In the genomic region with DNA sequence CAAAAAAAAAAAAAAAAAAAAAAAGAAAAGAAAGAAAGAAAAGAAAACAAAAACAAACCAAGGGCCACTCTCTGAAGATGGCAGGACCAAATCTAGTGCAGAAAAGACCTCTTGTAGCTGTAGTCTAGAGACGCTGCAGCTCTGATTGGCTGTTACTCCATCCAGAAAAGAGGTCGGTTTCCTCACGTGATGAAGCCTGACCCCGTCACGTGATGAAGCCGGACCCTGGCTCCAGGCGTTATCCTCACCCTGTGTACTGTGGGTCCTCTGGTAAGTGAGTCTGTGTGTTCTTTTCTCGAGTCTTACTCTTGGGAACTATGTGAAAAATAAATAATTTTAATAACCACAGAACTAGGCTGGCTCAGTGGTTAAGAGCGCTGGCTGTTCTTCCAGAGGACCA, we compare ENCODE assay signal across 15 mouse cellular contexts. TPM values are rescaled to one million over a fixed set of nuclear protein-coding genes. Genes with fewer than 3 reads are reported as not detected.
DNase-seq lines count a peak whose midpoint lies in the region; ATAC-seq and TF ChIP-seq lines count a peak whose summit lies in the region.
"Had no signal": no experiment of that assay in that cellular context is flagged by ENCODE, and none has a peak within 500 bp of the region (broad histone marks: within the 10 kb centered on the region; RNA-seq: fewer than 3 reads in every experiment).

No protein-coding gene starts in this region.

- WGBS in hindbrain, embryonic 13.5 days, result 76% methylated on average over 9 of the region's 9 CpGs
- 80% methylated on average over 9 of the region's 9 CpGs for WGBS in hindbrain, embryonic 11.5 days
- 69% methylated on average over 9 of the region's 9 CpGs for WGBS in hindbrain, embryonic 16.5 days

- H3K4me2 ChIP-seq in hindbrain, embryonic 13.5 days, result peak overlapping the region; percentile 44
- no peak overlapping the region for H3K4me2 ChIP-seq in hindbrain, embryonic 11.5 days (replicated peaks; ENCODE audit: low read depth, low read length)
- H3K4me2 ChIP-seq in hindbrain, embryonic 16.5 days (ENCODE audit: low read length), result peak overlapping the region; percentile 47

- peaks cover 10% of the 10 kb centered on the region for H3K27me3 ChIP-seq in hindbrain, embryonic 13.5 days
- no peaks in the 10 kb centered on the region; the same call in 1 of the 2 replicates for H3K27me3 ChIP-seq in hindbrain, embryonic 11.5 days (ENCODE audit: control insufficient read depth, insufficient read depth, low read length)
- H3K27me3 ChIP-seq in testis, adult 2 months (ENCODE audit: control insufficient read depth, insufficient read depth, low read length), result no peaks in the 10 kb centered on the region
- no peaks in the 10 kb centered on the region for H3K27me3 ChIP-seq in hindbrain, embryonic 16.5 days (replicated peaks; ENCODE audit: control insufficient read depth, insufficient read depth, low read length)

- no peaks in the 10 kb centered on the region for H3K36me3 ChIP-seq in hindbrain, embryonic 13.5 days
- H3K36me3 ChIP-seq in hindbrain, embryonic 11.5 days (ENCODE audit: control insufficient read depth, insufficient read depth, low read length), result no peaks in the 10 kb centered on the region
- no peaks in the 10 kb centered on the region for H3K36me3 ChIP-seq in testis, adult 2 months (ENCODE audit: control insufficient read depth, insufficient read depth, low read length)
- no peaks in the 10 kb centered on the region for H3K36me3 ChIP-seq in hindbrain, embryonic 16.5 days (ENCODE audit: control insufficient read depth, insufficient read depth, low read length)

- H3K9ac ChIP-seq in hindbrain, embryonic 13.5 days, result no peak overlapping the region
- no peak overlapping the region for H3K9ac ChIP-seq in hindbrain, embryonic 11.5 days (ENCODE audit: low read depth, low read length)
- H3K9ac ChIP-seq in hindbrain, embryonic 16.5 days (ENCODE audit: low read depth, low read length), result no peak overlapping the region
- H3K9ac ChIP-seq: lung, embryonic 14.5 days had no signal

- DNase-seq in hindbrain, embryonic 11.5 days (ENCODE audit: low spot score), result no peak
- no peak for DNase-seq in testis, postnatal 14 days (ENCODE audit: low spot score)
- no peak for DNase-seq in thymus, adult 18-20 months
- DNase-seq in adrenal gland, postnatal 25 days, result no peak
- DNase-seq: cerebellum, adult 11 months; gastrocnemius, postnatal 25 days; heart, postnatal 4 days; kidney, adult 18-20 months; kidney, postnatal 14 days; lung, embryonic 14.5 days; right cerebral cortex, postnatal 25 days had no signal

- H3K9me3 ChIP-seq in hindbrain, embryonic 13.5 days, result no peaks in the 10 kb centered on the region
- no peaks in the 10 kb centered on the region for H3K9me3 ChIP-seq in hindbrain, embryonic 11.5 days (ENCODE audit: control insufficient read depth, low read length)
- no peaks in the 10 kb centered on the region for H3K9me3 ChIP-seq in hindbrain, embryonic 16.5 days (ENCODE audit: control insufficient read depth, low read length)

- TF ChIP-seq CTCF in testis, adult 2 months (IDR thresholded peaks at IDR 0.05; ENCODE audit: control insufficient read depth, insufficient read depth, insufficient replicate concordance, low read depth, low read length), result no peak

- no peak overlapping the region for H3K4me3 ChIP-seq in hindbrain, embryonic 13.5 days
- no peak overlapping the region for H3K4me3 ChIP-seq in hindbrain, embryonic 11.5 days (ENCODE audit: low read depth, low read length)
- H3K4me3 ChIP-seq in testis, adult 2 months (ENCODE audit: control insufficient read depth, low read depth, low read length), result peak overlapping the region; percentile 14; the same call in 1 of the 2 replicates
- no peak overlapping the region for H3K4me3 ChIP-seq in hindbrain, embryonic 16.5 days (ENCODE audit: low read length)

- peak overlapping the region; percentile 85 for H3K27ac ChIP-seq in hindbrain, embryonic 13.5 days
- no peak overlapping the region for H3K27ac ChIP-seq in hindbrain, embryonic 11.5 days (ENCODE audit: low read depth, low read length)
- H3K27ac ChIP-seq in testis, adult 2 months (ENCODE audit: control insufficient read depth, insufficient read depth, low read depth, low read length), result no peak overlapping the region
- no peak overlapping the region; the same call in 1 of the 2 replicates for H3K27ac ChIP-seq in hindbrain, embryonic 16.5 days (ENCODE audit: low read depth, low read length)

- no peak for TF ChIP-seq POLR2A in testis, adult 2 months (IDR thresholded peaks at IDR 0.05; ENCODE audit: control insufficient read depth, low read depth, low read length)

- ATAC-seq in hindbrain, embryonic 13.5 days (ENCODE audit: low FRiP score), result no peak
- no peak for ATAC-seq in hindbrain, embryonic 11.5 days (ENCODE audit: low FRiP score)
- no peak for ATAC-seq in hindbrain, embryonic 16.5 days

- H3K4me1 ChIP-seq in hindbrain, embryonic 13.5 days (replicated peaks), result peaks cover 19% of the 10 kb centered on the region
- H3K4me1 ChIP-seq in hindbrain, embryonic 11.5 days (replicated peaks; ENCODE audit: control insufficient read depth, insufficient read depth, low read length), result no peaks in the 10 kb centered on the region
- H3K4me1 ChIP-seq in testis, adult 2 months (ENCODE audit: control insufficient read depth, insufficient read depth, low read length), result peaks cover 8% of the 10 kb centered on the region
- peaks cover 12% of the 10 kb centered on the region for H3K4me1 ChIP-seq in hindbrain, embryonic 16.5 days (ENCODE audit: control insufficient read depth, insufficient read depth, low read depth, low read length)

RNA-seq across cellular contexts. Expression of gene Gucy2e, which starts 28.6 kb away (rescaled TPM):
- polyA plus RNA-seq in hindbrain, embryonic 13.5 days (2015; fragmentation: Nextera tagmentation; extraction: Ambion mirVana), result 0.21 and 0.30 TPM in 2 replicates
- polyA plus RNA-seq in hindbrain, embryonic 11.5 days (2014; fragmentation: Nextera tagmentation; extraction: Ambion mirVana), result 0.07 TPM in 1 of 2 replicates, not detected in the other
- 0.16 and 0.17 TPM in 2 replicates for polyA plus RNA-seq in testis, adult 2 months (2012; rRNA removed)
- polyA plus RNA-seq in hindbrain, embryonic 16.5 days (2015; fragmentation: Nextera tagmentation; extraction: Ambion mirVana), result 0.51 and 0.69 TPM in 2 replicates
- total RNA-seq in adrenal gland, postnatal 25 days (2021), result not detected in 2 replicates
- total RNA-seq: gastrocnemius, postnatal 25 days; liver, adult 2 months had no signal
- polyA plus RNA-seq: liver, adult 2 months; lung, embryonic 14.5 days had no signal

RNA-seq across cellular contexts. Expression of gene Cntrob, which starts 58.2 kb away (rescaled TPM):
- 22.6 and 24.4 TPM in 2 replicates for polyA plus RNA-seq in hindbrain, embryonic 13.5 days (2015; fragmentation: Nextera tagmentation; extraction: Ambion mirVana)
- 17.2 and 17.9 TPM in 2 replicates for polyA plus RNA-seq in hindbrain, embryonic 11.5 days (2014; fragmentation: Nextera tagmentation; extraction: Ambion mirVana)
- 20.6 and 21.6 TPM in 2 replicates for polyA plus RNA-seq in testis, adult 2 months (2012; rRNA removed)
- 15.5 and 16.4 TPM in 2 replicates for polyA plus RNA-seq in hindbrain, embryonic 16.5 days (2015; fragmentation: Nextera tagmentation; extraction: Ambion mirVana)
- total RNA-seq in adrenal gland, postnatal 25 days (2021), result 10.3 and 13.3 TPM in 2 replicates

RNA-seq across cellular contexts. Expression of gene Trappc1, which starts 58.4 kb away (rescaled TPM):
- 204 and 210 TPM in 2 replicates for polyA plus RNA-seq in hindbrain, embryonic 13.5 days (2015; fragmentation: Nextera tagmentation; extraction: Ambion mirVana)
- polyA plus RNA-seq in hindbrain, embryonic 11.5 days (2014; fragmentation: Nextera tagmentation; extraction: Ambion mirVana), result 209 and 215 TPM in 2 replicates
- 17.9 and 25.5 TPM in 2 replicates for polyA plus RNA-seq in testis, adult 2 months (2012; rRNA removed)
- 177 and 185 TPM in 2 replicates for polyA plus RNA-seq in hindbrain, embryonic 16.5 days (2015; fragmentation: Nextera tagmentation; extraction: Ambion mirVana)
- total RNA-seq in adrenal gland, postnatal 25 days (2021), result 80.8 and 86.2 TPM in 2 replicates
